Mouse (Mus musculus) C2C12 (cell line): ENCODE measurements around the gene Prkg1.

Experiments
- CEBPB ChIP-seq: IDR thresholded peaks from one replicate; pipeline ENCODE4 v1.6.1; 2011; ENCODE audit warnings: low read depth, mild to moderate bottlenecking, control low read depth, moderate library complexity
- CTCF ChIP-seq: IDR thresholded peaks from one replicate; pipeline ENCODE4 v1.5.1; 2011; ENCODE audit not compliant: control insufficient read depth, insufficient read depth, insufficient read length
- MAX ChIP-seq: IDR thresholded peaks from one replicate; pipeline ENCODE4 v1.6.1; 2011; ENCODE audit warnings: mild to moderate bottlenecking, control low read depth
- MYOD1 ChIP-seq: IDR thresholded peaks from one replicate; pipeline ENCODE4 v1.6.1; 2011; ENCODE audit warnings: low read depth; ENCODE audit not compliant: control insufficient read depth, insufficient read length
- USF1 ChIP-seq: IDR thresholded peaks from one replicate; pipeline ENCODE4 v1.6.1; 2011; ENCODE audit warnings: low read depth, mild to moderate bottlenecking, control low read depth, moderate library complexity

DNA sequence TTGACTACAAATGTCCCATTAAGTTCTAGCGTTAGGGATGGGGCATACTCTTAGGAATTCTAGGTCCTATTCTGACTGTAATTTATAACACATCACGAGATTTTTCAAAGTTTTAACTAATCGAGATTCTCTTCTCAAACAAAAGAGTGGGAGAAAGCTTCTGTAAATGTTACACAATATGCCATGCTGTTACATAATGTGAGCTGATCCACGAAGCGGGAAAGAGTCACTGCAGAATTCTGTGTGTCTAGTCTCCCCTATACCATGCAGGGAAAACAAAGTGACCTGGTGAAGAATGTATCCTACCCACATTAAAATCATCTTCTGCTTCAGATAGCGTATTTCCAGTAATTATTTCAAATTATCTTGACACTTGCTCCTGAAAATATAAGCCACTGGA lies 567.8 kb downstream of the Prkg1 start:
- TF ChIP-seq CTCF, result no peak
- TF ChIP-seq MYOD1, result no peak
- TF ChIP-seq MAX, result no peak
- no peak for TF ChIP-seq USF1
- no peak for TF ChIP-seq CEBPB
